Mouse (Mus musculus): ENCODE results near the gene Wdr74. TPM values are rescaled to one million over a fixed set of nuclear protein-coding genes. Genes with fewer than 3 reads are reported as not detected.
A peak's percentile ranks its signal among the peaks of the same experiment; 100 is the strongest.
"Not testable (repeated sequence)": the region's sequence is repeated elsewhere in the genome, so short reads cannot be mapped to it uniquely, and the experiment has no call there.

The Wdr74 gene
- total and polyA plus RNA-seq, 3 experiments = 208 to 803 (median 208) TPM

- H3K9me3 ChIP-seq (replicated peaks; ENCODE audit: insufficient read depth, low read length) = no peaks in the 10 kb centered on the region
- H3K9ac ChIP-seq (ENCODE audit: control insufficient read depth, low read depth, low read length, poor library complexity, severe bottlenecking) = no peak overlapping the region
- peak; percentile 74 for DNase-seq (ENCODE audit: low read depth, low spot score)
- H3K27ac ChIP-seq (ENCODE audit: control insufficient read depth, low read depth, low read length) = no peak overlapping the region
- H3K27me3 ChIP-seq (ENCODE audit: control insufficient read depth in 1 of 2, insufficient read depth in 2 of 2, low read length in 2 of 2) = no peaks in the 10 kb centered on the region
- H3K4me1 ChIP-seq (ENCODE audit: control insufficient read depth in 1 of 2, insufficient read depth in 2 of 2, low read length in 2 of 2) = no peaks in the 10 kb centered on the region
- H3K36me3 ChIP-seq (ENCODE audit: control insufficient read depth in 1 of 2, insufficient read depth in 2 of 2, low read length in 2 of 2) = peaks cover 9 to 22% of the 10 kb centered on the region in 2 experiments
- TF ChIP-seq TBP (IDR thresholded peaks at IDR 0.05; ENCODE audit: low read depth, low read length) (no peak), POLR2AphosphoS2 (IDR thresholded peaks at IDR 0.05; ENCODE audit: low read length) (peak; percentile 70), POLR2A (IDR thresholded peaks at IDR 0.05; ENCODE audit: control insufficient read depth in 1 of 2, insufficient read depth in 1 of 2, low read depth in 1 of 2, low read length in 2 of 2, poor library complexity in 1 of 2) (peak in 1 of 2 experiments; percentile 70; a peak in 2 of 4 replicates), TAL1 (IDR thresholded peaks at IDR 0.05; ENCODE audit: low read length) (no peak), JUND (IDR thresholded peaks at IDR 0.05; ENCODE audit: low read depth, low read length) (no peak), SMC3 (IDR thresholded peaks at IDR 0.05; ENCODE audit: low read depth, low read length) (peak; percentile 23; the same call in 1 of the 2 replicates)
- H3K4me3 ChIP-seq (ENCODE audit: control insufficient read depth in 1 of 2, insufficient read depth in 1 of 2, low read depth in 2 of 2, low read length in 2 of 2) = no peak overlapping the region
- H3K79me2 ChIP-seq (ENCODE audit: control insufficient read depth, insufficient read depth, low read length, poor library complexity) = peaks cover 29% of the 10 kb centered on the region
Observed at GRCm38 (mm10) chr19:8727495-8728114, 8.0 kb upstream of the Wdr74 start.

DNA sequence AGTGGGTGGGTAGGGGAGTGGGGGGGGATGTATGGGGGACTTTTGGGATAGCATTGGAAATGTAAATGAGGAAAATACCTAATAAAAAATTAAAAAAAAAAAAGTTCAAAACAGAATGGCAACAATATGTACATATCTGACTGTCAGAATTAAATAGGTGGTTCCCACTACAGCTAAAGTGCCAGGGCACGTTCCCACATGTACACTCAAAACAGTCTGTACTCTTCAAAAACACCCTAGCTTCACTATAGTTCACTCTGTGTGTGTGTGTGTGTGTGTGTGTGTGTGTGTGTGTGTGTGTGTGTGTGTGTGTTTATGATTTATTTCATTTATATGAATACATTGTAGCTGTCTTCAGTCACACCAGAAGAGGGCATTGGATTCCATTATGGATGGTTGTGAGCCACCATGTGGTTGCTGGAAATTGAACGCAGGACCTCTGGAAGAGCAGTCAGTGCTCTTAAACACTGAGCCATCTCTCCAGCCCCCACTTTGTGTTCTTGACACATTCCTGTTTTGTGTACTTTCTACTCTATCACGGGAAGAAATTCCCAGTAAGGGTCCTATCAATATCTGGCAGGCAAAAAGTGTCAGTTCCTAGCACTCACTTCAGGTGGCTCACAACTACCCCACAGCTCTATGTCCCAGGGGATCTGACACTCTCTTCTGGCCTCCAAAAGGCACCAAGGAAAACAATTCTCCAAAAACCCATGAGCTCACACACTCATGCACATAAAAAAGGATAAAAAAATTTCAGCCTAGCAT is 7.1 kb upstream of the Wdr74 start:
- H3K27me3 ChIP-seq (ENCODE audit: control insufficient read depth in 1 of 2, insufficient read depth in 2 of 2, low read length in 2 of 2); H3K9me3 ChIP-seq (replicated peaks; ENCODE audit: insufficient read depth, low read length); H3K9ac ChIP-seq (ENCODE audit: control insufficient read depth, low read depth, low read length, poor library complexity, severe bottlenecking); H3K4me3 ChIP-seq (ENCODE audit: control insufficient read depth in 1 of 2, insufficient read depth in 1 of 2, low read depth in 2 of 2, low read length in 2 of 2); H3K4me1 ChIP-seq (ENCODE audit: control insufficient read depth in 1 of 2, insufficient read depth in 2 of 2, low read length in 2 of 2): not testable (repeated sequence)
- DNase-seq (ENCODE audit: low read depth, low spot score) = peak; percentile 79
- Histone ChIP-seq H3K79me2 (ENCODE audit: control insufficient read depth, insufficient read depth, low read length, poor library complexity) (peaks cover 24% of the 10 kb centered on the region), H3K27ac (ENCODE audit: control insufficient read depth, low read depth, low read length) (0 out of 2 replicates have a peak overlapping the region, but pooled peaks have one; percentile 34), H3K36me3 (ENCODE audit: control insufficient read depth in 1 of 2, insufficient read depth in 2 of 2, low read length in 2 of 2) (peaks cover 9 to 22% of the 10 kb centered on the region in 2 experiments)
- 0 out of 2 replicates have a peak, but pooled peaks have one; percentile 28 for TF ChIP-seq MYB (IDR thresholded peaks at IDR 0.05; ENCODE audit: low read depth, low read length)
- TF ChIP-seq POLR2A (IDR thresholded peaks at IDR 0.05; ENCODE audit: control insufficient read depth in 1 of 2, insufficient read depth in 1 of 2, low read depth in 1 of 2, low read length in 2 of 2, poor library complexity in 1 of 2) = peak in 1 of 2 experiments; percentile 57; a peak in 2 of 4 replicates
- TF ChIP-seq POLR2AphosphoS5 (IDR thresholded peaks at IDR 0.05; ENCODE audit: borderline replicate concordance, low read depth, low read length) = peak; percentile 50; the same call in 1 of the 2 replicates
- TF ChIP-seq CHD2 (IDR thresholded peaks at IDR 0.05; ENCODE audit: low read length) = peak; percentile 65
- peak; percentile 99 for TF ChIP-seq POLR2AphosphoS2 (IDR thresholded peaks at IDR 0.05; ENCODE audit: low read length)
- TF ChIP-seq TBP (IDR thresholded peaks at IDR 0.05; ENCODE audit: low read depth, low read length) = 0 out of 2 replicates have a peak, but pooled peaks have one; percentile 25
- 0 out of 2 replicates have a peak, but pooled peaks have one; percentile 9 for TF ChIP-seq BHLHE40 (IDR thresholded peaks at IDR 0.05; ENCODE audit: borderline replicate concordance, low read depth, low read length)
- TF ChIP-seq NELFE (IDR thresholded peaks at IDR 0.05; ENCODE audit: low read depth, low read length) = 0 out of 2 replicates have a peak, but pooled peaks have one; percentile 21
- TF ChIP-seq SMC3 (IDR thresholded peaks at IDR 0.05; ENCODE audit: low read depth, low read length) = 0 out of 2 replicates have a peak, but pooled peaks have one; percentile 10
- peak; percentile 72; the same call in 1 of the 2 replicates for TF ChIP-seq ZMIZ1 (IDR thresholded peaks at IDR 0.05; ENCODE audit: low read depth, low read length)
- TF ChIP-seq SIN3A (IDR thresholded peaks at IDR 0.05; ENCODE audit: low read length) = 0 out of 2 replicates have a peak, but pooled peaks have one; percentile 38
- peak; percentile 46; the same call in 1 of the 2 replicates for TF ChIP-seq ZNF384 (IDR thresholded peaks at IDR 0.05; ENCODE audit: low read depth, low read length)
